Mouse (Mus musculus) liver, embryonic 13.5 days (tissue): ENCODE results near the gene Tnp2. TPM values are rescaled to one million over a fixed set of nuclear protein-coding genes. Genes with fewer than 3 reads are reported as not detected.
A peak's percentile ranks its signal among the peaks of the same experiment; 100 is the strongest.

Experiments used
- ATAC-seq: fragments of 200-750 bp; cut with Nextera tagmentation; 2 replicates; pipeline ENCODE4 v1.8.0; 2017; ENCODE audit warnings: low read depth, mild to moderate bottlenecking, moderate number of reproducible peaks, moderate library complexity
- DNase-seq: peaks from one replicate; pipeline ENCODE4 v3.0.0; 2022
- H3K27ac ChIP-seq: fragments of 300-500 bp; sonication (generic); 2 replicates; pipeline ENCODE4 v1.5.1; 2015; ENCODE audit warnings: moderate library complexity, mild to moderate bottlenecking, inconsistent platforms
- H3K27me3 ChIP-seq: fragments of 300-500 bp; sonication (generic); 2 replicates; pipeline ENCODE4 v1.6.1; 2015; ENCODE audit warnings: mild to moderate bottlenecking, inconsistent platforms
- H3K36me3 ChIP-seq: fragments of 300-500 bp; sonication (generic); 2 replicates; pipeline ENCODE4 v1.6.1; 2015; ENCODE audit warnings: mild to moderate bottlenecking, inconsistent platforms
- H3K4me1 ChIP-seq: fragments of 300-500 bp; sonication (generic); replicated peaks from 2 replicates; pipeline ENCODE4 v1.6.1; 2015; ENCODE audit warnings: inconsistent platforms
- H3K4me2 ChIP-seq: fragments of 300-500 bp; sonication (generic); 2 replicates; pipeline ENCODE4 v1.6.1; 2015; ENCODE audit warnings: inconsistent platforms, mild to moderate bottlenecking, moderate library complexity
- H3K4me3 ChIP-seq: fragments of 300-500 bp; sonication (generic); replicated peaks from 2 replicates; pipeline ENCODE4 v1.5.1; 2015; ENCODE audit warnings: mild to moderate bottlenecking, inconsistent platforms
- H3K9ac ChIP-seq: fragments of 300-500 bp; sonication (generic); 2 replicates; pipeline ENCODE4 v1.6.1; 2015; ENCODE audit warnings: mild to moderate bottlenecking, inconsistent platforms
- H3K9me3 ChIP-seq: fragments of 300-500 bp; sonication (generic); replicated peaks from 2 replicates; pipeline ENCODE4 v1.6.1; 2016; ENCODE audit warnings: inconsistent platforms
- WGBS: fragments of 180-500 bp; shearing (Covaris S2); methylation state at CpG from one replicate; pipeline ENCODE4 v1.1.7; 2015; ENCODE audit not compliant: insufficient replicate concordance; 5-methylcytosine and 5-hydroxymethylcytosine counted together
- polyA plus RNA-seq: library from polyadenylated mRNA; unstranded; fragments of >200 nt; fragmentation: Nextera tagmentation; extraction: Ambion mirVana; gene quantifications from 2 replicates; pipeline ENCODE4 v1.2.1, GENCODE M21; 2015

Tnp2 gene
- polyA plus RNA-seq, 1 experiment from 2014 or later: not detected

DNA sequence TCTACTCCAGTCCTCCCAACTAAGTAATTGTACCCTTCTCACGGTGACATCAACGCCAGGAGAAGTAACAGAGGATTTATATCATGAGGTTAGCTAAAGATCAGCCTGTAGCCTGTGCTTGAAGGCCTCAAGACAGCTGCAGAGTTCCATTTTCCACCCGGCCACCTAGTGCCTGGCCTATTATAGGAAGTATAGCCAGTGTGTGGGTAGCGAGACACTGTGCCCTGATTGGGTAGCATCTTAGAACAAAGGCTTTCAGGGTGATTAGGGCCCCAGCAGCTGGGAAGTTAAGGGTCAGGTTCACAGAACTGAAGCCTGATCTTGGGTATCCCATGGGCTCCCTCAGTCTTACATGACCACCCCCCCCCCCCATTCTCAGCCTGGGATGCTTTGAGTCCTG lies 406 bp upstream of the Tnp2 start:
- Histone ChIP-seq H3K4me3 (no peak overlapping the region), H3K4me2 (no peak overlapping the region), H3K9ac (no peak overlapping the region), H3K9me3 (no peaks in the 10 kb centered on the region), H3K27me3 (peaks cover 32% of the 10 kb centered on the region), H3K36me3 (no peaks in the 10 kb centered on the region), H3K4me1 (peaks cover 30% of the 10 kb centered on the region), H3K27ac (no peak overlapping the region)
- ATAC-seq: no peak
- no peak for DNase-seq
- WGBS: 47% methylated on average over 4 of the region's 4 CpGs

DNA sequence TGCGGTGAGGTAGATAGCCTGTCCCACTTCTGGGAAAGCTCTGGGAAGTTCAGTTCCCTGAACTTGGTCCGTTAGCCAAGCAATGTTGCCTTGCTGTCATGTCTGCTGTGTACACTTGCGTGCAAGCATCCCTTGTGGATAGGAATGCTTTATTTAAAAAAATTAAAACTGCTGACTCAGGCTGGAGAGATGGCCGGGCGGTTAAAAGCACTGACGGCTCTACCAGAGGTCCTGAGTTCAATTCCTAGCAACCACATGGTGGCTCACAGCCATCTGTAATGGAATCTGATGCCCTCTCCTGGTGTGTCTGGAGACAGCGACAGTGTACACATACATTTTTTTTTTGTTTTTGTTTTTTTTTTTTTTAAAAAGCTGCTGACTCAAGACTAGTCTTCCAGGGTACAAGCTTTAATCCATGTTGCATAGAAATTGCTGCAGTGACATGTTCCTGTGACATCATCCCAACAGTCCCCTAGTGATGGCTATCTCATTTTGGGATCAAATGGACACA lies 857 bp downstream of the Tnp2 start:
- 70% methylated on average over 7 of the region's 7 CpGs for WGBS
- no peak overlapping the region for H3K9ac ChIP-seq
- no peak for DNase-seq
- H3K27ac ChIP-seq: no peak overlapping the region
- H3K9me3 ChIP-seq: no peaks in the 10 kb centered on the region
- no peak overlapping the region for H3K4me2 ChIP-seq
- ATAC-seq: no peak
- H3K4me3 ChIP-seq: no peak overlapping the region
- peaks cover 44% of the 10 kb centered on the region for H3K27me3 ChIP-seq
- H3K36me3 ChIP-seq: no peaks in the 10 kb centered on the region
- peaks cover 41% of the 10 kb centered on the region for H3K4me1 ChIP-seq

DNA sequence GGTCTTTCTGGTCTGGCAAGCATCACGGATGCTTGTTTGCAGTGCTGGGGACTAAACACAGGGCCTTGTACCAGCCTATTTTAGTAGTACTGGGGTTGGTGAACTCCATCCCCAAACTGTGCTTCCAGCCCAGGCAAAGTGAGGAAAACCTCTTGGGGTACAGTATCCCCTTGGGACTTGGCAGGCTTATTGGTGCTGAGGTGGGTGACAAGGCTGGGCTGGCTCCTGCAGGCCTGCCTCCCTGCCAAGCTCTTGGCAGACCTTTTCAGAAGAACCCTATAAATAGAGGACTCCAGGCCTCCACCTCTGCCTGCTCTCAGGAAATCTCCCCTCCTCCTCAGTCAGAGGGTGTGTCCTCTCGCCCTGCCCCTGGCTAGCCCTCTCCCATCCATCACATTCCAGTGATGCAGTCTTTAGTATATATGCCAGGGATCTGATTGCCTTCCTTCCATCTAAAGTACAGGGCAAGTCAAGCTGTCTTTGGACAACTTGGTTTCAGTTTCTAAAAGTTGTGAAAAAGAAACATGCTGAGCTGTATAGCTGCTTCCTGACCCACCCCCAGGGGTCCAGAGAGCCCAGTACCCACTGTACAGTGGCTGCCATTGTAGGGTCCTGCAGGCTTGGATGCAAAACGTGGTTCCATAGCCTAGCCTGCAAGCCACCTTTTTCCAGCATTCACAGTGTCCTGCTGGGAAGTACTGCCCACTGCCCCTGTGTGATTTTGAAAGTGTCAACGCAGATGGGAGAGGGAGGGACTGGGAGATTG lies 1.5 kb downstream of the Tnp2 start:
- H3K36me3 ChIP-seq: no peaks in the 10 kb centered on the region
- ATAC-seq: no peak
- peaks cover 41% of the 10 kb centered on the region for H3K4me1 ChIP-seq
- peaks cover 48% of the 10 kb centered on the region for H3K27me3 ChIP-seq
- 55% methylated on average over 4 of the region's 4 CpGs for WGBS
- DNase-seq: no peak
- H3K27ac ChIP-seq: no peak overlapping the region
- no peaks in the 10 kb centered on the region for H3K9me3 ChIP-seq
- H3K4me2 ChIP-seq: peak overlapping the region; percentile 99
- H3K4me3 ChIP-seq: peak overlapping the region; percentile 89; the same call in 1 of the 2 replicates
- H3K9ac ChIP-seq: no peak overlapping the region

DNA sequence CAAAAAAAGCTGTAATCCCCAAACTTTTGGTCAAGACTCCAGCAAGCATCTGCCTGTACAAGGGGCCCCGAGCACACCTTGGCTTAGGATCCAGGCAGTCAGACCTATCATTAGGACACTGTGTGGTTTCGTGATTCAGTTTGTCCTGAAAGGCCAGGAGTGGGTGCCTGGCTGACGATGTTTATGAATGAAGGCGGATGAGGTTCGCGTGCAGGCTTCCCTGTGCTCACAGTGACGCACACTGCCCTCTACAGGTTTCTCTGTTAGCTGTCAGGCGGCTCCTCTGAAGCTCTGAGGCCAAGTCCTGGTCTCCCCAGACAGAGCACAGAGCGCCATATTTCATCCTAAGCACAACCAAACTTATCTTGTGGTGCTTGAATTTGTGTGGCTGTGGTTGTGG lies 2.2 kb downstream of the Tnp2 start:
- peaks cover 41% of the 10 kb centered on the region for H3K4me1 ChIP-seq
- H3K9ac ChIP-seq: peak overlapping the region; percentile 78
- H3K4me3 ChIP-seq: peak overlapping the region; percentile 89
- peak; percentile 68 for DNase-seq
- peak overlapping the region; percentile 86 for H3K27ac ChIP-seq
- H3K27me3 ChIP-seq: peaks cover 48% of the 10 kb centered on the region
- H3K4me2 ChIP-seq: peak overlapping the region; percentile 99
- no peaks in the 10 kb centered on the region for H3K36me3 ChIP-seq
- ATAC-seq: peak; percentile 46; the same call in 1 of the 2 replicates
- H3K9me3 ChIP-seq: no peaks in the 10 kb centered on the region
- 2% methylated on average over 9 of the region's 9 CpGs for WGBS

DNA sequence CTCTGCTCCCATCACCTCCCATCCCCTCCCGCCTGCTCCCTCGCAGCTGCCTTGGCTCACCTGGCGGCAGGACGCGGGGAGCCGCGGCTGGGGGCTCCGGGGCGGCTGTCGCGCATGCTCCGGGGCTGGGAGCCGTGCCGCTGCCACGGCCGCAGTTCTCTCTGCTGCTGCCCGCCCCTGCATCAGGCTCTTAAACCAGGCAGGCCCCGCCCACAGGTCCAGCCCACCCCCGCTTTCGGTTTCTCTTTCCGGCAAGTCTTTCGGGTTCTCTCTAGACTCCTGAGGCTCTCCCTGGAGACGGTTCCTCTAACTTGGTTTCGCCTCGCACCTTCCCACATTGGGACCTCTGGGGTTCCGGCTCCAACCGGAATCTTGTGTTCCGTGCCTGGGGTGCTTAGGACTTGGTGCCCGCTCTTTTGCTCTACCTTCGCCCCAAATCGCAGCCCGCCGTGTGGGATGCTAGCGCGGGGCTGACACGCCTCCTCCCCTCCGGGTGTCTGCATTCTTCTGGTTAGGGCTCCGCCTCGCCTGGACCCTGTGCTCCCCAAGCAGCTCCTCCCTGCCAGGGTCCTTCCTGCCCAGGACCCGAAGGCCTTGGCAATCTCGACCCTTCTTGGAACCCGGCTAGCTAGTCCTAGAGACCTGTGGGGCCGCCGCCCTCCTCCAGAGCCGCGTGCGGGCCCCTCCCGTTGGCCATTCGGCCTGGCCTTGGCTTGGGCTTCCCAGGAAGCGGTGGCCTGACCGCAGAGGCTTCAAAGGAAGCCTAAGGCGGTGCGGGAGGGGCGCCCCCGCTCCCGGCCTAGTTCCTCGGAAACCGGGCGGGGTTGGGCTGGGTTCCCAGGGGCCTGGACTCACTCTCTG lies 2.9 kb downstream of the Tnp2 start, which contains the start of gene Socs1:
Socs1 (minus strand) TSS at position 166 of the 861 bp plus-strand sequence.
- Histone ChIP-seq H3K27ac (peak within 1 kb of the TSS; percentile 86), H3K27me3 (peaks cover 47% of the 10 kb centered on the region), H3K4me3 (peak within 1 kb of the TSS; percentile 89), H3K4me2 (peak within 1 kb of the TSS; percentile 99), H3K36me3 (no peaks in the 10 kb centered on the region), H3K4me1 (peaks cover 41% of the 10 kb centered on the region), H3K9ac (peak within 1 kb of the TSS; percentile 78), H3K9me3 (no peaks in the 10 kb centered on the region)
- ATAC-seq (peak; percentile 76), DNase-seq (peak; percentile 69)
- WGBS: under 1% methylated on average over 56 of the region's 59 CpGs

DNA sequence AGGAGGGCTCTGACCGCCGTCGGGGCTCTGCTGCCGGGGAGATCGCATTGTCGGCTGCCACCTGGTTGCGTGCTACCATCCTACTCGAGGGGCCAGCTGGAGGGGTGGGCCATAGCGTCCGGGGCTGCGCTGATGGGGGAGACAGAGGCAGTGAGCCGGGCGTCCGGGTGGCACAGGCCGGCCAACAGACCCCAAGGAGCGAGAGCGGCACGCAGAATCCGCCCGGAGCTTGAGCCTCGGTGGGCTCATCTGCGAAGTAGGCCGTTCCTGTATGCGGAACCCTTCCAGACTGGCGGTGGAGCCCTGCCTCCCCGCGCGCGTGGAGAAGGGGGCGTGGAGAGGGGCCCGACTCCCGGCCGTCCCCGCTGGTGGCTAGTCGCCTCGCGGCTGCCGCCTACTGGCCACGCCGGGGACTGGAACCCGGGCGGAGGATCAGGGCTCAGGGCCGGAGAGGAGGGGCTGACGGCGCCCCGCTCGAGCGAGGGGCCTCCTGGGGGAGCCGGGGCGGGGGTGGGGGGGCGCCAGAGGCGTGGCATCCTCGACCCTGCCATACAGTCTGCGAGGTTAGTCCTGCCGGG lies 3.6 kb downstream of the Tnp2 start:
- H3K4me2 ChIP-seq: peak overlapping the region; percentile 99
- H3K4me1 ChIP-seq: peaks cover 41% of the 10 kb centered on the region
- WGBS: under 1% methylated on average over 47 of the region's 55 CpGs
- H3K36me3 ChIP-seq: no peaks in the 10 kb centered on the region
- H3K27ac ChIP-seq: peak overlapping the region; percentile 86
- no peaks in the 10 kb centered on the region for H3K9me3 ChIP-seq
- ATAC-seq: peak; percentile 71
- peak overlapping the region; percentile 89 for H3K4me3 ChIP-seq
- peaks cover 47% of the 10 kb centered on the region for H3K27me3 ChIP-seq
- peak overlapping the region; percentile 78 for H3K9ac ChIP-seq
- DNase-seq: peak; percentile 76

DNA sequence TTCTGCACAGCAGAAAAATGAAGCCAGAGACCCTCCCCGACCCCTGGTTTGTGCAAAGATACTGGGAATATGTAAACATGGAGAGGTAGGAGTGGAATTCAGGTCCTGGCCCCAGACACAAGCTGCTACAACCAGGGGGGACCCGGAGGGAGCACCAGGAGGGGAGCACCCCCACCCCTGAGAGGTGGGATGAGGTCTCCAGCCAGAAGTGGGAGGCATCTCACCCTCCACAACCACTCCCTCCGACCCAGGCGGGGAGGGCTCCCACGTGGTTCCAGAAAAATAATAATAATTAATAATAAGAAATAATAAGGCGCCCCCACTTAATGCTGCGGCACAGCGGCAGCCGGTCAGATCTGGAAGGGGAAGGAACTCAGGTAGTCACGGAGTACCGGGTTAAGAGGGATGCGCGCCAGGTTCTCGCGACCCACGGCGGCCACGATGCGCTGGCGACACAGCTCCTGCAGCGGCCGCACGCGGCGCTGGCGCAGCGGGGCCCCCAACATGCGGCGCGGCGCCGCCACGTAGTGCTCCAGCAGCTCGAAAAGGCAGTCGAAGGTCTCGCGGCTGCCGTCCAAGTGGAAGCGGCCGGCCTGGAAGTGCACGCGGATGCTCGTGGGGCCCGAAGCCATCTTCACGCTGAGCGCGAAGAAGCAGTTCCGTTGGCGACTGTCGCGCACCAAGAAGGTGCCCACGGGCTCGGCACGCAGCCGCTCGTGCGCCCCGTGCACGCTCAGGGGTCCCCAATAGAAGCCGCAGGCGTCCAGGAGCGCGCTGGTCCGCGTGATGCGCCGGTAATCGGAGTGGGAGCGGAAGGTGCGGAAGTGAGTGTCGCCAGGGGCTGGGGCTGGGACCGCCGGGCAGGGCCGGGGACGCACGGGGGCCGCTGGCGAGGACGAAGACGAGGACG lies 4.3 kb downstream of the Tnp2 start:
- Histone ChIP-seq H3K9ac (peak overlapping the region; percentile 78), H3K4me2 (peak overlapping the region; percentile 99), H3K4me3 (peak overlapping the region; percentile 89), H3K36me3 (no peaks in the 10 kb centered on the region), H3K27ac (no peak overlapping the region; the same call in 1 of the 2 replicates), H3K4me1 (peaks cover 41% of the 10 kb centered on the region), H3K9me3 (no peaks in the 10 kb centered on the region), H3K27me3 (peaks cover 47% of the 10 kb centered on the region)
- WGBS: 3% methylated on average over 81 of the region's 81 CpGs
- no peak for DNase-seq
- ATAC-seq: no peak

DNA sequence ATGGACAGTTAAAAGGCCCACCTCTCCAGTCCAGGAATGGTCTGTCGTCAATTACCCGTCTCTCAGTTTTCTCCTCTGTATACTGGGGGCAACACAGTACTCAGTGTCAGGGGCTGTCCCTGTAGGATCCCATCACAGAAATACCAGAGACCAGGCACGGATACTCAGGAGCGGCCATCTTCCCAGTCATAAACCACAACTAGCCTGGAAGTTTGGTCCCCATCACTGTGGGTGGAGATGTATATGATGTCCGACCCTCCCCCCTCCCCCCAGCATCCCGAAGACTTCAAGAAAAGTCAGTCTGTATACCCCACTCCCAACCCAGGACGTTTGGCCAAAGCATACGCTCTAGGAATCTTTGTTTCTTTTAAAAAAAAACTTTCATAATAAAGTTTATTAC lies 5.0 kb downstream of the Tnp2 start:
- WGBS: 35% methylated on average over 8 of the region's 8 CpGs
- H3K27ac ChIP-seq: no peak overlapping the region
- peaks cover 41% of the 10 kb centered on the region for H3K4me1 ChIP-seq
- ATAC-seq (no peak), DNase-seq (no peak)
- no peak overlapping the region for H3K4me3 ChIP-seq
- no peaks in the 10 kb centered on the region for H3K36me3 ChIP-seq
- H3K4me2 ChIP-seq: peak overlapping the region; percentile 99
- peaks cover 45% of the 10 kb centered on the region for H3K27me3 ChIP-seq
- H3K9ac ChIP-seq: no peak overlapping the region
- no peaks in the 10 kb centered on the region for H3K9me3 ChIP-seq

DNA sequence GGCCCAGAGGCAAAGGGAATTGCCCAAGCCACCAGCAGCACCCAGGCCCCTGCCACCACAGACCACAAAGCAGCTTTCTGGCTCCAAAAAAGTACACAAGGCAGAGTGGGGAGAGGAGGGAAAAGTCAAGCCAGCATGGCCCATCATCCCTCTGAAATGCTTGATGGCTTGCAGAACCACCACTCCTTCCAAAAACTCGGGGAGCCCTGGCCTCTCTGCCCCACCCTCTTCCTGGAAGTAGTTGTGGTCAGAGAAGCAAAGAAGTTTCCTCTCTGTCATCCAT lies 5.4 kb downstream of the Tnp2 start:
- no peak for DNase-seq
- no peaks in the 10 kb centered on the region for H3K9me3 ChIP-seq
- WGBS: 4% methylated on average over 1 of the region's 1 CpGs
- H3K9ac ChIP-seq: no peak overlapping the region
- H3K4me1 ChIP-seq: peaks cover 41% of the 10 kb centered on the region
- H3K27ac ChIP-seq: no peak overlapping the region
- peaks cover 42% of the 10 kb centered on the region for H3K27me3 ChIP-seq
- ATAC-seq: no peak
- peak overlapping the region; percentile 24 for H3K4me2 ChIP-seq
- H3K4me3 ChIP-seq: no peak overlapping the region
- H3K36me3 ChIP-seq: no peaks in the 10 kb centered on the region

DNA sequence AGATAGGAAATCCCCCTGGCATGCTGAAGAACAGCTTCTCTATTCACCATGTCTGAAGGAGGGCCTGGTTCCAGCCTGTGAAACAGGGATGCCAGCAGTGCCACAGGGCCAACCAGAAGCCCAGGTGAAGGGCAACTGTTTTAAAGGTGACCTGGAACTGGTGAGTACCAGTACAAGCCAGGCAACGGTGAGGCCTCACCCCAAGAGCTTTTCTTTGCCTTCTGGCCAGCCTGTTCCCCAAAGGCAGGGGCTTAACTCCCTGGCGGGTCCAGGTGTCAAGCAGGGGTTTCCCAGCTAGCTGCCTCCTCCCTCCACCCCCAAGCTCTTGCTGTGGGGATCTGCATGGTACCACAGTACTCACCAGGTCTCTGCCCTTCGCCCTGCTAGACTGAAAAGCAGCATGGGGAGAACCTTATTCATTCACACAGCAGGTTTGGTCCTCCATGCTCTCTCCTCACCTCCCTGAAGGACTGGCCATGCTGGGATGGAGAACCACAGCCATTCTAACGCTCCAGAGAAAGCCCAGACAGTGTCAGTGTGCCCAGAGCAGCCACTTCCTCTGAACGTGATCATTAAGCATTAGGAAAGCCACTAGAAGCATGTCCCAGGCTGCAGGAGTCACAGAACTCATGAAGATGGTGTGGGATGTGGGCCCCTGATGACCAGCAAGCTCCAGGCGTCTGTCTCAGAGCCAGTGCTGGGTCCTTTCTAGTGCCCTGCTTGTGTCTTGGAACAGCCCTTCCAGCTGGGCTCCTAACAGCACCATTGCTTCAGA lies 5.9 kb downstream of the Tnp2 start:
- Histone ChIP-seq H3K4me2 (peak overlapping the region; percentile 24), H3K9me3 (no peaks in the 10 kb centered on the region), H3K4me1 (peaks cover 41% of the 10 kb centered on the region), H3K36me3 (no peaks in the 10 kb centered on the region), H3K9ac (no peak overlapping the region), H3K27ac (no peak overlapping the region), H3K27me3 (peaks cover 41% of the 10 kb centered on the region), H3K4me3 (no peak overlapping the region)
- no peak for DNase-seq
- WGBS: 36% methylated on average over 6 of the region's 6 CpGs
- ATAC-seq: no peak
